Mouse (Mus musculus): Measurements from ENCODE around the gene Ttyh3. TPM values are rescaled to one million over a fixed set of nuclear protein-coding genes. Genes with fewer than 3 reads are reported as not detected.
A peak's percentile ranks its signal among the peaks of the same experiment; 100 is the strongest.

Ttyh3 gene
- total RNA-seq, 2 experiments from 2014 or later, result 83.0 to 90.4 TPM

DNA sequence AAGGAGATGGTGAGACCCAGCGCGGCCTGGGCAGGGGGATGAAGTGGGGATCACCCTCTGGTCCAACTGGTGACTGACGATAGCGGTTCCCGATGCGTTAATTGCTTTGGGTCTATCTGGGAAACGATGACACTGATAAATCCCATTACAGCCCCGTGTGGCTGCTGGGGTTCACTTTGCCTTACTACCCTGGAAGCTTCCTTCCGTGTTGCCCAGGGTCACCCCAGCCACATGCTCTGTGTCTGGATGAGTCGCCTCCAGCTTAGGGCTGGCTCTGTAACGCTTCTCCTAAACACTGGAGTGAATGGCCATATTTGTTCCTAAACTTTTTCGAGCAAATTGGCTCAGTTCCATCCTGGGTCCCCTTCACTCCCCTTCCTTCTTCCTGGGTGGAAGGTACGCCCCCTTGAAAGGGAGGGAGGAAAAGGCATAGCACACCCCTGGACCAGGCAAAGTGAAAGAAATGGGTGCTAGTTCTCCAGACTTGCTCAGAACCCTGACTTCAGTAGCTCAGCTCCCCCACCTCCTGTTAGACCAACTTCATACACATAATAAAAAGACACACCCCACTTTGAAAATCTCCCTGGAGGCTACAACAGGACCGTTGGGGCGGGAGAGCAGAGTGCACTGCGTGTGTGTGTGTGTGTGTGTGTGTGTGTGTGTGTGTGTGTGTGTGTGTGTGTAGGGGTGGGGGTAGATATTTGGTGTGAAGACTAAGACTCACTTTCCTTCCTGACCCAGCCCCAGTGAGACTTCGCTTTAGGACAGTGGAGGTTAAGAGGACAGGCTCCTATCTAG is 40.8 kb downstream of the Ttyh3 start:
- no peak for DNase-seq

DNA sequence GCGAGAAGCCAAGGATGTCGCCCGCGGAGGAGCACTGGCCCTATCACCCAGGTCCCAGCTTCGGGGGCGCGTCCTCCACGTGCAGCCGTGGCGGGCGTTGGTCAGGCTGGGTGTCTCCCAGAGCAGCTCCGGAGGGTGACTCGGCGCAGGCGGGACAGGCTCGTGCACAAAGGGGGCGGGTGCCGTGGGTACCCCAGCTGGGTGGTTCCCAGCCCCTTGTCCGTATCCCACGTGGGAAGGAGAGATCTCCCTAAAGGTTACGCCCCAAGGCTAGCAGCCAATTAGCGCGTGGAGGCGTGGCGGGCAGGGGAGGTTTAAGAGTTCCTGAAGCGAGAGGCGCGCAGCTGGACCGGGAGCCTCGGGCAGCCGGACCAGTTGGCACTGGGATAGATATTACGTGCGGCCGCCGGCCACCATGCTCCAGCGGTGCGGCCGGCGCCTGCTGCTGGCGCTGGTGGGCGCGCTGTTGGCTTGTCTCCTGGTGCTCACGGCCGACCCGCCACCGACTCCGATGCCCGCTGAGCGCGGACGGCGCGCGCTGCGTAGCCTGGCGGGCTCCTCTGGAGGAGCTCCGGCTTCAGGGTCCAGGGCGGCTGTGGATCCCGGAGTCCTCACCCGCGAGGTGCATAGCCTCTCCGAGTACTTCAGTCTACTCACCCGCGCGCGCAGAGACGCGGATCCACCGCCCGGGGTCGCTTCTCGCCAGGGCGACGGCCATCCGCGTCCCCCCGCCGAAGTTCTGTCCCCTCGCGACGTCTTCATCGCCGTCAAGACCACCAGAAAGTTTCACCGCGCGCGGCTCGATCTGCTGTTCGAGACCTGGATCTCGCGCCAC is 41.6 kb downstream of the Ttyh3 start, which contains the start of gene Lfng:
TSS of gene Lfng (plus strand) at position 320 of the 835 bp plus-strand sequence.
- peak; percentile 94 for DNase-seq

DNA sequence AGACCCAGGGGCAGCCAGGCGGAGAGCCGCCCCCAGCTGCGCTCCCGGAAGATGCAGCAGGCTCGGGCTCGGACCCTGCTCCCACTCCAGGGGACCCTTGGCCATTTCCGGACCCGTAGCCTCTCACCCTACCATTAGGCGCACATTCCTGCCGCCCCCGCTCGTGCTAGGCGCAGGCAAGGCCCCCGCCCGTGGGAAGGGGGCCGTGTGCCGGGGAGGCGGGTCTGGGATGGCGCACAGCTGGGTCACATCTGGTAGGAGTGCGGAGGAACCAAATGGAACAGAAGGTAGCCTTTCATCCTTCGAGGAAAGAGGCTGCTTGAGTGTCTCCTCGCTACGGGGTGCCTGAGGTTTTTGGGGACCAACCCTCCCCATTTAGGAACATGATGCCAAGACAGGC is 42.4 kb downstream of the Ttyh3 start:
- peak; percentile 59 for DNase-seq

DNA sequence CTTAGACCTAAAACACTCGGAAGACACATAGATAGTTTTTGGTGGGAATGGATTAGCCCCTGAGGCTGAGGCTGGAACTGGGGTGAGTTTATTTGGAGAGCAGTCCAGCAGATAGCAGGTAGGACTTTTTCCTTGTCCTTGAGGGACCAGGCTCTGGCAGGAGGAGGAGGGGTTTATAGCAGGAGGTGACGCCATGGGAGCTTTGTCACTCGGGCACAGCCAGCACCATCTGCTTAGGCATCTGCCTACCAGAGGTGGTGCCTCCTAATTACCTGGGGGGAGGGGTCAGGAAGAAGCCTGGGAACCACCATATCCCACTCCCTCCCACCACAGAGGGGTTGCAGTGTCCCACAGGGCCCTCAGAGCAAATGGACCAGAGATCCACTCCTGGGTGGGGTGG is 43.6 kb downstream of the Ttyh3 start:
- DNase-seq, result no peak

DNA sequence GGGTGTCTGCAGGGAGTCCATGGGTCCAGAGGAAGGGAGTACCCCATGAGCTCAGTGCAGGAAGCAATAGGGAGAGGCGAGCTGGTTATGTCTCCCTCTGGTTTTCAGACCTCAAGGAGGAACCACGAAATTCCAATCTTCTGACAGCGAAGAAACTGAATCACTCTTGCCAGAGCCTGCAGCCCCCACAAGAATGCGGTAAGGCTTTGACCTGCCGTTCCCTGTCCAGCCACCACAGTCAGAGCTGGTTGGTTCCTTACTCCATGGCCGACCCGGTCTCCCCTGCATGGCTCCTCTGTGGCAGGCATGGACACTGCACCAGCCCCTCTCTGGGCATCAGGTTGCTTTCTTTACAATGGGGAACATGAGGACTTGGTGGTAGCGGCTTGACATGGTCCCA is 44.4 kb downstream of the Ttyh3 start:
- DNase-seq, result peak; percentile 44

DNA sequence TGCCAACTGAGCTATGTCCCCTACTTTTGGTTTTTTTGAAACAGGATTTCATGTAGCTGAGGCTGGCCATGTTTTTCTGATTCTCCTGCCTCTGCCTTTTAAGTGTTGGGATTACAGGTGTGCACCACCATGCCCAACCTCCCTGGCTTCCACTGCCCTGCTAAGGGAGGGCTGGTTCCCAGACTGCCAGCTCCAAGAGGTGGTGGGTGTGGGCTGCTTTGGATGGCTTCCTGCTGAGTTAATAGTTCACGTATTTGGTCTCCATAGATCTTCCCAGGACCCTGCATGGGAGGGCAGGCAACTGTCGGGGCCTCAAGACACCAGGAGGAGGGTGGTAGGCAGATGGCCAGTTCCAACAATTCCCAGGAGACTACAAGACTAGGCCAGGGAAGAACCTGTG is 46.3 kb downstream of the Ttyh3 start:
- no peak for DNase-seq

DNA sequence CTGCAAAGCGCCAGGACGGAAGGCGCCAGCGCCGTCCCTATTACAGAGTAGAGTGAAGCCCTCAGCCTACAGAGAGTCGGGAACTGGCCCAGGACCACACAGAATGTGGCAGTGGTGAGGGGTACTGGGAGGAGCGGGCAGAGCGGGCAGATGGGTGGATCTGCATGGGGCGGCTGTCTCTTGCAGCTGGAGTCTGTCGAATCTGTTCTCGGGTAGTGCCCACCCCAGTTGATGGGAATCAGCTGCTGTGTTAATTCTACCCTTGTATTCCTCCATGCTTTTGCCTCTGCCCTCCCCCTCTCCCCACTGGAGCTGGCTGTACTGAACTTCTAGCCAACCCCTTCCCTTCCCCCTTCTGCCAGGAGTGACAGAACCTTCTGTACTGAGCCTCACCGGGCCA is 47.1 kb downstream of the Ttyh3 start:
- no peak for DNase-seq

DNA sequence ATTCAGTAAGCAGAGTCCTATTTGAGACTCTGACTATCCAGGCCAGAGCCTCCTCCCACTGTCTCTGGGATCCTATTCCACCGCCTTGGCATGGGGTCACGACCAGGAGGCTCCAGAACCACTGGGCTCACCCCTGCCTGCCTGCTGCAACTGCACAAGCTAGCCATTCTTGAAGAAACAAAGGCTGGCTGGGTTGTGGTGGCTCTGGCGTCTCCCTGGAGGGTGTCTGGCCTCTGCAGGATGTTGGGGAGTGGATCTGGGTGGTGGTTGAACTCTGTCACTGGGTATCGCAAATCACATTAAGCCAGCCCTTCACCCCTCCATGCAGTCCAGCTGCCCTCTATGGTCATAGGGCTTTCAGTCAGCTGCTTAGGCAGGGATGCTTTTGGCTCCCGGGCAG is 48.9 kb downstream of the Ttyh3 start:
- DNase-seq, result no peak

DNA sequence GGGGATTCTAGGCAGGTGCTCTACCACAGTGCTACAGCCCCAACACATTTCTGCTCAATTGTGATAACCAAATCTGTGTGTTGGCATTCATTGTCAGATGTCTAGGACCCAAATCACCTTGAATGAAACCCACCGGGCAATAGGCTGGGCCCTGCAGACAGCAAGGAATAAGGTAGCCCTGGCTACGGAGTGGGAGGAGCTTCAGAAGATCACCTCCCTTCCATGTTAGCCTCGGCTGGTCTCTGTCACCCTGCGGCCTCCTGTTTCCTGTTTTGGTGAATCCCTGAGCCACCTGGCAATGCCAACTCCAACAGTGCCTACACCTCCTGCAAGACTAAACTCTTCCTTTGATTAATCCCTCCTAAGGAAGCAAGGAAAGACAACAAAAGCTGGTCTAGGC is 51.0 kb downstream of the Ttyh3 start:
- DNase-seq, result no peak

DNA sequence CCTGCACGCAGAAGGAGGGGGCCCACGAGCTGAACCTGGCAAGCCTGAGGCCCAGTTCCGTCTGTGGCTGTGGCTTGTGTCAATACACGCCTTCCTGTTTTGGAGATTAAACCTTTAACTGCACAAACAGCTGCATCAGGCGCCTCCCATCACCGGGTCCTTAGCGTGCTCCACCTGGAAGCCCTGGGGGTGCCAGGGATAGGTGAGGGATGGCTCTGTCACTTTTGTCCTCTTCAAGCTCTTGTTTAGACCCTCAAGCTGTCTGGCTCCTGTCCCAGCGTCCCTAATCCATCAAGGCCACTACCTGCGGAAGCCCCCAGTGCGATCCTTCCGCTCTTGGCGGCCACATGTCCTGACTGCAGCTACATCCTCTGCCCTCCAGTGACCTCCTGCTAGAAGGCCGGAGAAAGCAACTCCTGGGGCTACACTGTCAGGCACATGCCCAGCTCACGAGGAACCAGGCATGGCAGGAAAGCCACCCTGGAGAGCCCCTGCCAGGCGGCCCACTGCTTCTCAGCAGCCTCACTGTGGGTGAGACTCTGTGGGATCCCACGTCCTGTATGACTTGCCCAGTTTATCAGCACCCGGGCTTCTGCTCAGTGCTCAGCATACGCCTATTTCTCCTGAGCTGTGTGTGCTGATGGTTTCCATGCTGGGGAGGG is 51.8 kb downstream of the Ttyh3 start:
- DNase-seq, result no peak

DNA sequence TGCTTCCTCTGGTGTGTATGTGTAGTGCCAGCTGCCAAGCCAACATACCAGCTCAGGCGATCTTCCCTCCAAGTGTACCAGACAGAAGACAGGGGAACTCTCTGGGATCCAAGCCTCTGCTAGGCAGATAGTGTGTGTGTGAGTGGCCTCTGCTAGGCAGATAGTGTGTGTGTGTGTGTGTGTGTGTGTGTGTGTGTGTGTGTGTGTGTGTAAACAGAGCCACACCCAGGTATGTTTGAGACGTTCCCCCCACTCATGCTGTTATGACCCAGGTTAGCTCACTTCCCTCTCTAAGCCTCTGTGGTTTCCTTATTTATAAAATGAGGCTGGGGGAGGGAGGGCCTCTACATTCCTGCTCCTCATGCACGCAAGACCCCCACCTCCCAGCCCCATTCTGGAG is 52.4 kb downstream of the Ttyh3 start:
- DNase-seq, result no peak

DNA sequence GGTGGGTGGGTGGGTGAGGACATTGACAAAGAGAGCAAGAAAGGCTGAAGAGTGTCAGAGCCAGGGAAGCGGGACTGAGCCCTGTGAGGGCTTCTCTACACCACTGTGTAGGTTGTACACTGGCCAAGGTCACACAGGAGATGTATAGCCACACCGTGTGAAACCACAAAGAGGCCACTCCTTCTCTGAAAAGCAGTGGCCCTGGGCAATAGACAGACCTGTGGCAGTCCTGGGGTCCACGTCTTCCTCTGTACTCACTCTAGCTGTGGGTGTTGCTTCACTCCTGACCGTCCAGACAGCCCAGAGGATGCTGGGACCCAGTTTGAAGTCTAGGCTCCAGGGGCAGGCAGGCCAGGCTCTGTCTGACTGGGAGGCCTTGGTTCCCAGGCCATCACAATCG is 54.0 kb downstream of the Ttyh3 start:
- no peak for DNase-seq

DNA sequence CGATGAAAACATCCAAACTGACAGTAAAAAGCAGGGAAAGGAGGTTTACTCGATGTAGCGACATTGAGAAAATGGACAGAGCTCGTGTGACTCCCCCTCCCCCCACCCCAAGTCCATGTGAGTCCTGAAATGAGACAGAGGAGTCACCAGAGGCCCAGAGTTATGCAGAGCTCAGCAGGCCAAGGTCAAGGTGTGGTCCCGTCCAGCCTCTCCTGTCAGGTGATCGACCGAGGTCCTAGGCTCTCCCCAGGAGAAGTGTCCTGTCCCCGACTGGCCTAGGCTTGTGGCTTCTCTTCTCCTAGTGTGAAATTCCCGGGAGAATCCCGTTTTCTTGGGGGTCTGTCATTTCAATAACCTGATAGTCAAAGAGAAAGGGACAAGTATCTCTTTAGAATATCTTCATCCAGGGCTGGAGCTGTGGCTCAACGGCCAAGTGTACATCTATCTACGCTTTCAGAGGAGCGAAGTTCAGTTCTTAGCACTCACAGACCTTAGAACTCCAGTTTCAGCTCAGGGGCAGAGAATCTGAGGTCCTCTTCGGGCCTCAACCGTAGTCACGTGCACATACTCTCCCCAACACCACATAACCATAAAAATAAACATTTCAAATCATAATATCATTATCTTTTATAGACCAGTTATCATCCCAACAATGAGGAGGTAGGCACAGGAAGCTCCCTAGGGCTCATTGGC is 59.6 kb downstream of the Ttyh3 start:
- no peak for DNase-seq

DNA sequence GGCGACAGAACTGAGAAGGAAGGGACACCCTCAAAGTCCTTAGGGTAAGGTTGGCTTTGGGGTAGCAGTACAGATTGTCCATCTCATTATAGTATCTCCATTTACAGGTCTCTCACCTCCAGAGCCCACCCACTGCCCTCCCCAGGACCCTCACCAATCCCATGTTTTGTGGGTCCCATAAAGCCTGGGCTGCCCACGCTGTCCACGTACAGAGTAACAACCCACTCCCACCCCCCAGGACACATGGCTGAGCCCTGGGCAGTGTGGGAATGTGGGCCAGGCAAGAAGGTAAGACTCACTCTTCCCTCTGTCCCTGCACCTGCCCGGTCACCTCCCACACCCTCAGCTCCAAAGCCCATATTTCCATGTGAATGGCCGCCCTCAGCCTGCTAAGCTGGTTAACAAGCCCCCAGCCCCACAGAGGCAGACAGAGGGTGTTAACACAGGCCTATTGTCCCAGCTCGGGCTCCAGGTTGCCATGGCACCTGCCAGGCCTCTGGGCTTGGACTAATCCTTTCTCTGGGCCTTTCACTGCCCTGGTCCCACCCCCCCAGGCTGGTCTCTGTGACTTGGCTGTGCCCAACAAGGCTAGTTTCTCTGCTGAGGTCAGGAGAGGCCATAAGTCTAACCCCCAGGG is 65.0 kb downstream of the Ttyh3 start:
- no peak for DNase-seq

DNA sequence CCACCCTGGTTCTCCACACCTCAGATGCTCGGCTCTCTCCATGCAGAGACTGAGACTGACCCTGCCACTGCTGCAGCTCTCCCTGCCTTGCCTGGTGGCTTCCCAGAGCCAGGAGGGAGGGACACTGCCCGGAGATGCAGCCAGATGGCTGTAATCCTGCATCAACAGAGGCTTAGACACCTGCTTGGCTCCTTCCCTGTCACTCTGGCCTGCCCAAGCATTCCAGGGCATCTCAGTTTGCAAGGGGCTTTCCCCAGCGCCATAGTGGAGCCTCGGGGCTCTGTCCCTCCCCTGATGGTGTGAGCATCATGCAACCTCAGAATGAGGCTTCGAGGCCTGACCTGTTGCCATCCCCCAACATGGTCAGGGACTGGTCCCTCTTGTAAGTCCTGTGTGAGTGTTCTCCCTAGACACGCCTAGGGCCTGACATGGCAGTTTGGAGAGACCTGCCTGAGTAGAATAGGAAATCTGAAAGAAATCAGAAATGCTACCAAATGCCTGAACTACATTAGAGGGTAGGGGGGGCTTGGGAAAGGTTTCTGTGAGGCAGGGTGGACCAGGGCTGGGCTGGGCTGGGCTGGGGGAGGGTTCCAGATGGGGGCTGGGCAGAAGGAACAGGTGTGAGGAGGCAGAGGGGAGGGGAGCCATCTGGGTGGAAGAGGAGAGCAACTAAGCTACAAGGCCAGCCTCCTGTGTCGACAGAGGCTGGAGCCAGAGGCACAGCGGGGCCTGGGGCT is 65.7 kb downstream of the Ttyh3 start:
- no peak for DNase-seq

DNA sequence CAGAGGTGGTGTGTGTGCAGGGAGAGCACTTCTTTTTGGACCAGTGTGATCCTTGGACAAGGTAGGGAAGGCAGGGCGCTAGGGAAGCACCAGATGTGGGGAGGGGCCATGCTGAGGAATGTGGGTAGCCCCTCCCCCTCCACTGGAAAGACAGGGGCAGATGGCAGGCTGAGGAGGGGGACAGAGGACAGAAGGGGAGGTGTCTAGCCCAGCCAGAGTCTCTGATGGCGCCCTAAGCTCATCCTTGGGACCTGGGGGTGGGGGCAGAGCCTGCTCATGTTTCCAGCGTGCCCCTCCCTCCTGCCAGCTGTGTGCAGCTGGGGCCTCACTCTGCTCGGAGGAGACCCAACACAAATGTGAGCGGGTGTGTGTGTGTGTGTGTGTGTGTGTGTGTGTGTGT is 67.3 kb downstream of the Ttyh3 start:
- peak; percentile 70 for DNase-seq

DNA sequence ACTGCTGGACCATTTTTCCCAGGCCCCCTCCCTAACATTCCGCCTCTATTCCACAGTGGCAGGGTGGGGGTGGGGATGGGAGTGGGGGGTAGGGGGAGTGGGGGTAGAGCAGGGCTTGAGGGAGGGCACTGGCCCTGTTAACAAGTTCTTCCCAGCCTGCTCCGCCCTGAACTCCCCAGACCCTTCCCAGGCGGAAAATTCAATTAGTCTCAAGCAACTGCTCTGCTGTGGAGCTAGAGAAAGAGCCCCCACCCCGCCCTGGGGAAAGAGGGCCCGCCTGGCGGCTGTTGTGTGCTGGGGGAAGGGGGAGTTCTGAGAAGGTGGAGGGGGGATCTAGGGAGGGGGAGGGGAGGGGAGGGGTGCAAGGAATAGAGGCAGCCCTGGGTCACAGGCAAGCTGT is 69.1 kb downstream of the Ttyh3 start:
- no peak for DNase-seq

DNA sequence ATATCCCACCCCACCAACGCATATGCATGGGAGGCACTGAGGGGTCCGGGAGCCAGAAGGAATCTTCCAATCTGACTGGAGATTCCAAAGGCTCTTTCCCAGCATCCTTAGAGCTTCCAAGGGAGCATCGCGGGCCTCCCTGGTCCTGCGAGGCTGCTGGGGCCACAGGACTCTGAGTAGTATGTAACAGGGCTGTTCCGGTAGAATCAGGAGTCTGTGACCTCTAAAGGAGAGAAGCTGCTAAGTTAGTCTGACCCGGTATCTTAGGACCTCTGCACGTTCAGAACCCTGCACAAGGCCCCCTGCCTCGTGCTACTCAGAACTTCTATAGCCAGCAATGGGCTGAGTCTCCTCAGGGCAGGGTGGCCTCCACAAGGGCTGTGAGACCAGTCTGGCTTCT is 69.6 kb downstream of the Ttyh3 start:
- no peak for DNase-seq

DNA sequence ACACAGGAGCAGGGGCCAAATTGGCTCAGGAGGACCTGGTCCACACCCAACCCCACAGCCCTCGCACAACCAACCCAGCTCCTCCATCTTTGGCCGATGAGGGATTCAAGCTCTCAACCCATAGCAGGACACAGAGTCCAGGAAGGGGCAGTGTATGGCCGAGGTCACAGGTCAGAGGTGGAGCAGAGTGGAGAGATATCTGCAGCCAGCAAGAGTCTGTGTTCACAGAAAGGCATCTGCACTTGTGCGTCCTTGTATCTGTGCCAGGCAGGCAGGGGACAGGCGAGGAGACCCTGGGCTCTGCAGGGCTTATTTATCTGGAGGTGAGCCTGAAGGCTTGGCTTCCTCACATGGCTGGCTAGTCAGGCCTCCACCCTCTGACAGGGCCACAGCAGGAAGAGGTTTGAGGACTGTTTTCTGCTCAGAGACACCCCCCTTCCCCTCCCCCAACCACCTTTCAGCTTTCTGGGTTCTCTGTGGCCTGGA is 73.4 kb downstream of the Ttyh3 start:
- DNase-seq, result no peak

DNA sequence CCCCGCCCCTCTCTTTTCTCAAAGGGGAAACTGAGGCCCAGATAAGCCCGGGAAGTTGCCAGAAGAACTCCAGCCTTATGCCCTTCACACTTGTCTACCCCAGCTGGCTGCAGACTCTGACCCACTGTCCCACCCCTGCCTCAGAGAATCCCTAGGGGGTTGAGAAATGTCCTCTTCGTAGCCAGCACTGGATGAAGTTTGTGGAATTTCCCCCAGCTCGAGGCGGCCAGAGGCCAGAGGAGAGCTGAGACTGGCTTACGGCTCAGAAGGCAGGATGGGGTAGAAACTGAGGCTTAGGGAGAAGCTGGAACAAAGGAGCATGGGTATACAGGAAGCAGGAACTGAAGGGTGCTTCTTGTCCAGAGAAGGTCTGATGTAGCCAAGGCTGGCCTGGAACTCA is 76.2 kb downstream of the Ttyh3 start:
- peak; percentile 50 for DNase-seq

DNA sequence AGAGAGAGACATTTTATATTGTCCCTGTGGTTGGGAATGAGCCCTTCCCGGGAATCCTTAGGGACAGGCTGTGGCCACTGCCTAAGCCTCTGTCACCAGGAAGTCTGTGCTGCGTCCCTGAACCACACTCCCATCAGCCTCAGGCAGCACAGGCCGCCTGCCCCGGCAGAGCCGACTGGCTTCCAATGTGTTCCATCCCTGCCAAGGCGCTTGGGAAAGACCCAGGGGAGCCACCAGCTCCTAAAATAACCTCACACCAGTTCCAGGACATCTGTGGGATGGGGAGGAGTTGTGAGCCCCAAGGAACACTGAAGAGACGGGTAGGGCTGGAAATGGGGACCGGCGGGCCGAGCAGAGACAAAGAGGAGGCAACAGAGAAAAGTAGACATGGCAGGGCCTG is 77.2 kb downstream of the Ttyh3 start:
- peak; percentile 79 for DNase-seq
